Mouse (Mus musculus): Measurements from ENCODE around the gene Dpm3. TPM values are rescaled to one million over a fixed set of nuclear protein-coding genes. Genes with fewer than 3 reads are reported as not detected.

Dpm3 gene
- polyA plus RNA-seq, 1 experiment, result 431 TPM

DNA sequence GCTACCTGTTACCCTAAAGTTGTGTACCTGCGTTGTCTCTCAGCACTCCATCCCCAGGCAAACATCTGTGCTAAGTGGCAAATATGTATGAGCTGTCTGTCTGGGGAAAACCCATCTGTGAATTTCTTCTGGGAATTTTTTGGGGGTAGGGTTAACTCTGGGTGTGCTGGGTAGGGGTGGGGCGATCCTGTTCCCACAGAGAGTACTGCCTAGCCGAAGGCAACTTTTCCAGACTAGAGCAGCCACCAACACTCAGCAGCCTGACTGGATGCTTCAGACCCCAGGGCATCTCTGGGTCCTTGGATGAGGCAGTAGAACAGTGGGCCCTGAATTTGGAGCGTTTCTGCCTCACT, 23.1 kb downstream of the Dpm3 start:
- Histone ChIP-seq H3K27ac (ENCODE audit: insufficient read depth, low read depth, low read length) (no peak overlapping the region), H3K36me3 (ENCODE audit: control insufficient read depth, insufficient read depth, low read length) (no peaks in the 10 kb centered on the region), H3K4me1 (ENCODE audit: control insufficient read depth, insufficient read depth, low read length) (peaks cover 7% of the 10 kb centered on the region; the same call in 1 of the 2 replicates), H3K27me3 (replicated peaks; ENCODE audit: control insufficient read depth, insufficient read depth, low read length) (no peaks in the 10 kb centered on the region), H3K4me3 (ENCODE audit: insufficient read depth, low read depth, low read length) (no peak overlapping the region)
- DNase-seq, result no peak
- WGBS, result 13% methylated on average over 4 of the region's 4 CpGs
- TF ChIP-seq CTCF (conservative IDR thresholded peaks at IDR 0.05; ENCODE audit: insufficient read depth, insufficient read length, low read depth, low read length), result no peak
- TF ChIP-seq POLR2A (IDR thresholded peaks at IDR 0.05; ENCODE audit: low read depth, low read length), result no peak

GRCm38 (mm10) chr3:89284261-89284660, 25.1 kb downstream of the Dpm3 start:
- peaks cover 21% of the 10 kb centered on the region for H3K4me1 ChIP-seq (ENCODE audit: control insufficient read depth, insufficient read depth, low read length)
- 68% methylated on average over 3 of the region's 3 CpGs for WGBS

DNA sequence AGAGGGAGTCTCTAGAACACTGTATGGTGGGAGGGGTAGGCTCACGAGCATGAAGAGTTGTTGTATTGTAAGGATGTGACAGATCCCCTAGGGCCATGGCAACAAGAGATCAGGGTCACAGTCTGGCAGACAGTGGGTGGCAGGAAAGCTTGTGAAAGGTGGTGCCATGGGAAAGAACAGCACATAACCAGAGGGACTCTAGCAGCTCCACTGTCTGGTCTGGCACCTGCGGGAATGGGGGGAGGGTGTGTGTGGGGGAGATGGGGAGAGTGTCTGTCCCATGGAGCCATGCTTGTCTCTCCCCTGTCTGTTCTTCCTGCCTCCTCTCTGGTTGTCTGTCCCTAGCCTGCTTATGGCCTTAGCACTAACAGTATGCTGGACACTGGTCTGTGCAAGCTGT, 26.4 kb downstream of the Dpm3 start:
- Histone ChIP-seq H3K27ac (ENCODE audit: insufficient read depth, low read depth, low read length) (no peak overlapping the region), H3K27me3 (replicated peaks; ENCODE audit: control insufficient read depth, insufficient read depth, low read length) (no peaks in the 10 kb centered on the region), H3K4me3 (ENCODE audit: insufficient read depth, low read depth, low read length) (no peak overlapping the region), H3K36me3 (ENCODE audit: control insufficient read depth, insufficient read depth, low read length) (no peaks in the 10 kb centered on the region), H3K4me1 (ENCODE audit: control insufficient read depth, insufficient read depth, low read length) (peaks cover 18% of the 10 kb centered on the region)
- DNase-seq, result no peak
- TF ChIP-seq CTCF (conservative IDR thresholded peaks at IDR 0.05; ENCODE audit: insufficient read depth, insufficient read length, low read depth, low read length) (no peak), POLR2A (IDR thresholded peaks at IDR 0.05; ENCODE audit: low read depth, low read length) (no peak)
- 82% methylated on average over 2 of the region's 2 CpGs for WGBS

More at GRCm38 (mm10) chr3:89284261-89284660, 25.1 kb downstream of the Dpm3 start:
- Histone ChIP-seq H3K4me3 (ENCODE audit: insufficient read depth, low read depth, low read length) (no peak overlapping the region), H3K27me3 (replicated peaks; ENCODE audit: control insufficient read depth, insufficient read depth, low read length) (no peaks in the 10 kb centered on the region), H3K36me3 (ENCODE audit: control insufficient read depth, insufficient read depth, low read length) (no peaks in the 10 kb centered on the region), H3K27ac (ENCODE audit: insufficient read depth, low read depth, low read length) (no peak overlapping the region)
- DNase-seq, result no peak
- TF ChIP-seq CTCF (conservative IDR thresholded peaks at IDR 0.05; ENCODE audit: insufficient read depth, insufficient read length, low read depth, low read length), result no peak

- peaks cover 14% of the 10 kb centered on the region for H3K4me1 ChIP-seq (ENCODE audit: control insufficient read depth, insufficient read depth, low read length)
- peak overlapping the region; percentile 64 for H3K27ac ChIP-seq (ENCODE audit: insufficient read depth, low read depth, low read length)
- H3K27me3 ChIP-seq (replicated peaks; ENCODE audit: control insufficient read depth, insufficient read depth, low read length), result no peaks in the 10 kb centered on the region
- peak; percentile 52 for DNase-seq
- WGBS, result 59% methylated on average over 5 of the region's 5 CpGs
- H3K36me3 ChIP-seq (ENCODE audit: control insufficient read depth, insufficient read depth, low read length), result no peaks in the 10 kb centered on the region
- TF ChIP-seq CTCF (conservative IDR thresholded peaks at IDR 0.05; ENCODE audit: insufficient read depth, insufficient read length, low read depth, low read length) (no peak), POLR2A (IDR thresholded peaks at IDR 0.05; ENCODE audit: low read depth, low read length) (no peak)
- H3K4me3 ChIP-seq (ENCODE audit: insufficient read depth, low read depth, low read length), result no peak overlapping the region
Observed at GRCm38 (mm10) chr3:89287286-89287685, 28.1 kb downstream of the Dpm3 start.

- Histone ChIP-seq H3K4me1 (ENCODE audit: control insufficient read depth, insufficient read depth, low read length) (peaks cover 17% of the 10 kb centered on the region), H3K36me3 (ENCODE audit: control insufficient read depth, insufficient read depth, low read length) (no peaks in the 10 kb centered on the region), H3K4me3 (ENCODE audit: insufficient read depth, low read depth, low read length) (no peak overlapping the region), H3K27ac (ENCODE audit: insufficient read depth, low read depth, low read length) (peak overlapping the region; percentile 6; the same call in 1 of the 2 replicates), H3K27me3 (replicated peaks; ENCODE audit: control insufficient read depth, insufficient read depth, low read length) (no peaks in the 10 kb centered on the region)
- TF ChIP-seq POLR2A (IDR thresholded peaks at IDR 0.05; ENCODE audit: low read depth, low read length) (no peak), CTCF (conservative IDR thresholded peaks at IDR 0.05; ENCODE audit: insufficient read depth, insufficient read length, low read depth, low read length) (peak; percentile 34)
- DNase-seq, result peak; percentile 78
- WGBS, result 14% methylated on average over 7 of the region's 7 CpGs
Observed at GRCm38 (mm10) chr3:89288503-89288928, 29.4 kb downstream of the Dpm3 start.

DNA sequence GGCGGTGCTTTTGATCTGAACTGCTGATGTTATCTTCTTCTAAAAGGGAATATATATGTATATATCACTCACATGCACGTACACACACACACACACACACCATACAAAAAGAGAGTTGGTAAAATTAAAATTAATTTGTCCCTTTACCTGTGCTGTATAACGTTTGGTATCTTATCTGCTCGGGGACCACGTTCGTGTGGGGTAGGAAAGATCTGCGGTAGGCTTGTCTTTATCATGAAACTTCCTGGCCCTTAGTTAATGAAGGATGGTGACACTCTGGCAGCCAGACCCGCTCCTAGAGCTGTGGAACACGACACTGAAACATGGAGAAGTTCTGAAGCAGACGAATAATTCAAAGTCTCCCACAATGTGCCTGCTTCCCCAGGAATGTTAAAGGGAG, 32.7 kb downstream of the Dpm3 start:
- Histone ChIP-seq H3K36me3 (ENCODE audit: control insufficient read depth, insufficient read depth, low read length) (no peaks in the 10 kb centered on the region), H3K27ac (ENCODE audit: insufficient read depth, low read depth, low read length) (no peak overlapping the region), H3K4me1 (ENCODE audit: control insufficient read depth, insufficient read depth, low read length) (peaks cover 24% of the 10 kb centered on the region), H3K27me3 (replicated peaks; ENCODE audit: control insufficient read depth, insufficient read depth, low read length) (no peaks in the 10 kb centered on the region), H3K4me3 (ENCODE audit: insufficient read depth, low read depth, low read length) (no peak overlapping the region)
- DNase-seq, result no peak
- no peak for TF ChIP-seq CTCF (conservative IDR thresholded peaks at IDR 0.05; ENCODE audit: insufficient read depth, insufficient read length, low read depth, low read length)
- TF ChIP-seq POLR2A (IDR thresholded peaks at IDR 0.05; ENCODE audit: low read depth, low read length), result no peak
- 65% methylated on average over 10 of the region's 10 CpGs for WGBS

DNA sequence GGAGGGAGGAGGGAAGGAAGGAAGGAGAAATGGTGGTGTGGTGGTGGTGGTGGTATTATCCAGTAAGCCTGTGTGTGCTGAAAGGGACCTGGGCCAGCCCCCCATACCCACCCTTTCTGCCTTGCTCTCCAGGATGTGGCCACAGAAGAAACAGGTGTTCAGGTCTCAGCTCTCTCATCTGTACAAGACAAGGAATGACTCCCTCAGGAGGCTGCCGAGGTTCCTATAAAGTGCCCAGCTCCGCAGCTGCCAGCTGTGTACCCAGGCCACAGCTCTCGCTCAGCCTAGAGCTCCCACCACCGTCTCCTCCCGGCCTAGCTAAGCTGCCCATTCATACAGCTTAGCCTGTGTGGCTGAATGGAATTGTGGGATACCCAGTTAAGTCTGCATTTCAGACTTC, 33.1 kb downstream of the Dpm3 start:
- Histone ChIP-seq H3K4me1 (ENCODE audit: control insufficient read depth, insufficient read depth, low read length) (peaks cover 24% of the 10 kb centered on the region), H3K4me3 (ENCODE audit: insufficient read depth, low read depth, low read length) (no peak overlapping the region), H3K27ac (ENCODE audit: insufficient read depth, low read depth, low read length) (no peak overlapping the region), H3K36me3 (ENCODE audit: control insufficient read depth, insufficient read depth, low read length) (no peaks in the 10 kb centered on the region), H3K27me3 (replicated peaks; ENCODE audit: control insufficient read depth, insufficient read depth, low read length) (no peaks in the 10 kb centered on the region)
- TF ChIP-seq CTCF (conservative IDR thresholded peaks at IDR 0.05; ENCODE audit: insufficient read depth, insufficient read length, low read depth, low read length), result no peak
- TF ChIP-seq POLR2A (IDR thresholded peaks at IDR 0.05; ENCODE audit: low read depth, low read length), result no peak
- WGBS, result 80% methylated on average over 5 of the region's 5 CpGs
- DNase-seq, result no peak

Data from kidney, adult 2 months (tissue).